Mouse (Mus musculus): ENCODE measurements around the gene Hectd3.

GRCm38 (mm10) chr4:116976503-116976902 is 18.6 kb upstream of the Hectd3 start:
- TF ChIP-seq CTCF (conservative IDR thresholded peaks at IDR 0.05; ENCODE audit: insufficient read depth, insufficient read length, low read depth, low read length) = no peak
- no peak for TF ChIP-seq POLR2A (IDR thresholded peaks at IDR 0.05; ENCODE audit: low read depth, low read length)
